Mouse (Mus musculus) ZHBTc4 (cell line): ENCODE data around the gene Hoga1.
"Not testable (repeated sequence)": the region's sequence is repeated elsewhere in the genome, so short reads cannot be mapped to it uniquely, and the experiment has no call there.

Source experiments
- DNase-seq: peaks from one replicate; pipeline ENCODE4 v3.0.0-alpha.2; 2011; ENCODE audit warnings: low read depth, low spot score

Hoga1 gene

DNA sequence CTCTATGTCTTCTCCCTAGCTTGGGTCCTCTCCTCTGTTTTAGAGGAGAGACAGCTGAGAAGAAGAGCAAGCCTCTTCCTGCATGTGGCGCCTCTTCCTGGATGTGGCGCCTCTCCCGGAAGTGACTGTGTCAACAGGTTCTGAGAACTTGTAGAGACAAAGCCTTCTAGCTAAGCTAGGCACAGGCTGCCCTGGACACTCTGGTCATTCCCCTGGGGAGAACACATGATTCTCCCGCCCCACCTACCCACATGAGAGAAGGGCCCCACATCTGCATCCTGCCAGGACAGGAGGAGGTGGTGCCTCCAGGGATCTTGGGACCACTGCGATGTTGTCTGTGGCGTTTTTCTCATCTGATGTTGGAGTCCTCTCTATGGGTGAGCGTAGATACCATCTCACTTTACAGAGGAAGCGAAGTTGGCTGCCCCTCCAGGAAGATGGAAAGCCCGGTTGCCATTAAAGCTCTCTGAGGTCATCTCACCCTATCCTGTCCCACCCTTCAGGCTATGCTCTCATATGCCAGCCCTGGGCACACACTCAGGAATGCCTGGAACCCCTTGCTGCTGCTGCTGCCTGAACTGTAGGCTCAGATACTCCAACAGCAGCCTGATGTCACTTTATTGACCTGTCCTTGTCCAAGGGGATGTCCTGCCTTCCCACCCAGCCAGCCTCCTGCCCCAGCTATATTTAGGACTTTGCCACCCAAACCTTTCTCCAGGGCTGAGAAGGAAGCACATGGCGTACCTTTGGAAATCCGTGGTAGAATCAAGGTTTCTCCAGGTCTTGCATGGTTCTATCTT is 23.2 kb downstream of the Hoga1 start:
- DNase-seq = peak; percentile 25

DNA sequence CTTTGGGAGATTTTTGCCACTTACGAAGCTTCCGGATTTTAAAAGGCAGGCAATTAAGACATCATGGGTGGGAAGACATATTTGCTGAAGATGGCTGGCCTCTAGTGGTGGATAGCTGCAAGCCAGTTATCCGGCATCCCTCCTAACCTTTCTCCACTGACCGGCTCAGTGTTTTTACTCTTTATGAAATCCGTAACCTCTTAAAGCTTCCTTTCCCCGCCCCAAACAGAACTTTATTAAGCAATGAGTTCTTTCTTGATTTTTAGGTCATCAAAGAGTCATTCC is 23.8 kb downstream of the Hoga1 start:
- DNase-seq = no peak

DNA sequence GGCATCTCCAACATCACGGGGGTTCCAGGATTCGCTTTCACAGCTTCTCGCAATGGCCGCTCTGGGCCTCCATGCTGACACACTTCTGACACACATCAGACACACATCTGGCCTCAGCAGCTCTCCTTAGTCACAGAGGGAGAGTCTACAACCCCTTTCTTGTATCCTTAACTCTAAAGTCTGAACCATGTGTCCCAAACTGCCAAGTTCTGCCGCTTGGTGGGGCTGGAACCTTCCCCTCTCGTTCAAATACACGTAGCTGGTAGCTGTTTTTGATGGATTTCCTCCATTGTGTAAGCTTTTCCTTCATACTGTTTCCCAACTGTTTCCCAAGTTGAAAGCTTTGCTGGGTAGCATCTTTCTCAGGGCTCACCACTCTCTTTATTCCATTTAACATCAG is 25.8 kb downstream of the Hoga1 start:
- DNase-seq = peak; percentile 59

DNA sequence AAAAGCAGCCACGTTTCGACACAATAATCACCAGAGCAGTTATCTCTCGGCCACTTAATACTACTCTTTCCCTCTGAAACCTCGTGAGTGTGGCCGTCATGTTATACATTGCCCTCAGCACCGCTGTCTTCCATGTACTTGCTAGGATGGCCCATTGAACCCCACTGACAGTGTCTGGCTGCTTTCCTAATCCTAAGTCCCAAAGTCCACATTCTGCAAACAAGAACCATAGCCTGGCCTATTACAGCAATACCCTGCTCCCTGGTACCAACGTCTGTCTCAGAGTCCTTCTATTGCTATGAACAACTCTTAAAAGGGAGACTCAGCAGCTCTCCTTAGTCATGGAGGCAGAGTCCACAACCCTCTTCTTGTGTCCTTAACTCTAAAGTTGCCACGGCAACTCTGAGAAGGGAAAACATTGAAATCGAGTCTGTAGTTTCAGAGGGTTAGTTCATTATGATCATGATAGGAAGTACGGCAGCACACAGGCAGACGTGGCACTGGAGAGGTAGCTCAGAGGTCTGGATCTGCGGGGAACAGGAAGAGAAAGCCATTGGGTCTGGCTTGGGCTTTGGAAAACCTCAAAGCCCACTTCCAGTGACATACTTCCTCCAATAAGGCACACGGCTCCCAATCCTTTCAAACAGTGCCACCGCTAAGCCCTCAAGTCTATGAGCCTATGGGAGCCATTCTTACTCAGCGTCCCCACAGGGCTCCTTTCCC is 26.6 kb downstream of the Hoga1 start:
- no peak for DNase-seq

DNA sequence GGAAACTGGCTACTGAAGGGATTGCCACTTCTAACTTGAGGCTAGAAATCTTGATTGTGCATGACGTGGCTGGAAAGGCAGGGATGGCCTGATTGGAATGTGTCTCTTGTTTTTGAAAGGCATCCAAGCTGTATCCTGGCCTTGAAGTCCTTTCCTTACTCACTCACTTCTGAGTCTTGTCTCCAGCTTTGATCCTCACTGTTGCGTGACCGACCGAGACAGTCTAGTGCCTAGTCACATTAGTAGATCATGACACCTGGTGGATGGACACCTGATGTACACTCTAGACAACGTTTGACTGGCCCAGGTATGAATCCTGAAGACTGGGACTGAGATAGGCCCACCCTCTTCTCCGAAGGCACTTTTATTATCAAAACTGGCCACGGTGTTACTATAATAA is 27.4 kb downstream of the Hoga1 start:
- DNase-seq = peak; percentile 48

DNA sequence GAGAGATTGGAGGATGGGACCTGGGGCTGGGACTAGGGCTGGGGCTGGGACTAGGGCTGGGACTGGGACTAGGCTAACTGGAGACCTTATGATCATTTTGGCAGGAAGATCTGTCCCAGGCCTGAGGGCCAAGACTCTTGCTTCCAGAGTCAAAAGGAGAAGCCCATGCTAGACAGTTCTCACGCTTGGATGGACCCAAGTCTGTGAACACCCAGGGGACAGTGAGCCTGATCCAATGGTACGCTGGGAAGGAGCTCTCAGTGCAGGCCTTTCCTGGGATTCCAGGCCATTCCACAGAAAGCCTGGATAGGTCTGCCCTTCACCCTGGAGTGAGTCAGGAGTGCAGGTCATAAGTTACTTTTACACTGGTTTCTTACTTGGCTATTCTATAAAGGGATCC is 29.6 kb downstream of the Hoga1 start:
- DNase-seq = no peak

DNA sequence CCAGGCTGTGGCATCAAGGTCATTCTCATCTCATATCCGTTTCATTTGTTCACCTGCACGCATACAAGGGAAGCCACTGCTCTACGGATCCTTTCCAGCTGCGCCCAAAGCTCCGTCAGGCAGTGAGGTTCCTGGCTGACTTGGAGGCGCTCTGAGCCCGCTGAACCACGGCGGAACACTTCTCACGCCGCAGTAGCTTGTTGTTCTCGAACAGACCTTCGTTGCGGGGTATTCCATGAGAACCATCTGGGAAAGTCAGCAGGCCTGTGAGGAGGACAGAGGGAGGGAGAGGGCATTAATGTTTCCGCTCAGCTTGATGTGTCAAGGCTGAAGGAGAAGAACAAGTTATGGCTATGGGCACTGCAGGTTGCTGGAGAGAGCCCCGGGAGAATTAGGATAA is 30.6 kb downstream of the Hoga1 start:
- DNase-seq = peak; percentile 29

DNA sequence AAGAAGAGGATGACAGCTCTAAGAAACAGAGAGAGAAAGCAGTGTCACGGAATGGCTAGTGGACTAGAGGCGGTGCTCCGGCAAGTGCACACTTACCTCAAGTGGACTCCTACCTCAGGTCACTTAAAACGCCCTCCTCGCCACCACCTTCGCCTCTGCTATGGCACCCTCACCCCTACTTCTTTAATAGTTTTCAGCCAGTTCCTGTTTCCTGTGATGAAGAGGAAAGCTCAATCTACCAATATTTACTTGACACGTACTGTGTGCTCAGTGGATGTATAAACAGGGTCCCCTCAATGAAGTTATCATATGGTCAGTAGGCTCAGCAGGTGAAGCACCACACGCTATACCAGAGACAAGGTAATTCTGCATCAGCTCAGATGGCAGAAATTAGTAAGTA is 33.2 kb downstream of the Hoga1 start:
- DNase-seq = no peak

DNA sequence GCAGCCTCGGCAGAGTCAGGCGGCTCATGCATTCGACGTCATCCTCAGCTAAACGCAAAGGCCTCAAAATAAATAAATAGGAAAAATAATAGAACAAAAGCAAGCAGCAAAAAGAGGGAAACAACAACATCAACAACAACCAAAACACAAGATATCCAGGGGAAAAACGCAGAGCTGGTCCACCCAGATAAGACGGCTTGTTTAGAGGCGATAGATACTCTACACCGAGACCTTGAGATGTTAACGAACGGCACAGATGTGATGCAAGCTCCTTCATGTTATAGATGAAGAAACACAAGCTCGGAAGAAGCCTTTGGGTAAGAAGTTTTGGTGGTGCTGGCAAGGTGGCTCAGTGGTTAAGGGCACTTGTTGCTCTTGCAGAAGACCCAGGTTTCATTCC is 33.6 kb downstream of the Hoga1 start:
- DNase-seq = no peak

DNA sequence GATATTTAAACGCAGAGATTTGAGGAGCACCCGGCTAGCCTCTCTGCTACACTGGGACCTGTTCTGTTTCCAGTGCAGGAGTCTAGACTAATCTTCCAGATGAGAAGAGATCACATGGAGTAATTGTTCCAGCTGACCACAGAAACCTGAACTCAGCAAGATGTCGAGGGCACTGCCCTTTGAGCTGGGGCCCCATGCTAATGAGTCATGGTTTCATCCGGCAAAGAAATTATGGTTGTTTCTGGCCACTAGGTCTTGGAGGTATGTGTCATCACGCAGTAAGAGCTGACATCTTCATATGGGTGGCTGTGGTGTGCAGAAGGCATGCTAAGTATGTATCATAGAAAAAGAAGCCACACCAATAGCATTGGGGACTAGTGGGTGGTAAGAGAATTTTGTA is 34.5 kb downstream of the Hoga1 start:
- no peak for DNase-seq

DNA sequence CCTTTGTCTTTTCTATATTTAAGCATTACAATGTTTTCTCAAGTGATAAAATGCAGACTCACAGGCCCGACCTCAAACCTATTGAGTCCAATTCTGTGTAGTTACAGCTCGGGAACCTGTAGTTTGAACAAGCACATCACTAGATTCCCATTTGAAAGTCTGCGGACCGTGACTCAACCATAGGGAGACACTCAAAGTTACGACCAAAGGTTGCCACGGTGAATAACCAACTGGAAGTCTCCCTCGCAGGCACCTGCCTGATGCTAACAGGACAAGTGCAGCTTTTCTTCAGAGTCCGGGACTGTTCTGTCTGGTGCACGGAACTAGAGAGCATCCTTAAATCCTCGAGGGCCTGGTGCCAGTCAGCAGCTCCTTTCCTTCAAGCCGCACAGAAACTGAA is 35.1 kb downstream of the Hoga1 start:
- DNase-seq = no peak

DNA sequence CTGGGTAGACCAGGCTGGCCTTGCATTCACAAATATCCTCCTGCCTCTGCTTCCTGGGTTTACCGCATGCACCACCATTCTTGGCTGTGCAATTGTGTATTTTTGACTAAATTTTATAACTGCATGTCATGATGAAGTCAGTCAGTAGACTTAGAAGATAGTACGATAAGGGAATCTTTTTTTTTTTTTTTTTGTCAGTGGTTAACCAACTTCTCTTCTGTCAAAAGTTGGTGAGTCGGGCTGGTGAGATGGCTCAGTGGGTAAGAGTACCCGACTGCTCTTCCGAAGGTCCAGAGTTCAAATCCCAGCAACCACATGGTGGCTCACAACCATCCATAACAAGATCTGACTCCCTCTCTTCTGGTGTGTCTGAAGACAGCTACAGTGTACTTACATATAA is 36.2 kb downstream of the Hoga1 start:
- DNase-seq = not testable (repeated sequence)

DNA sequence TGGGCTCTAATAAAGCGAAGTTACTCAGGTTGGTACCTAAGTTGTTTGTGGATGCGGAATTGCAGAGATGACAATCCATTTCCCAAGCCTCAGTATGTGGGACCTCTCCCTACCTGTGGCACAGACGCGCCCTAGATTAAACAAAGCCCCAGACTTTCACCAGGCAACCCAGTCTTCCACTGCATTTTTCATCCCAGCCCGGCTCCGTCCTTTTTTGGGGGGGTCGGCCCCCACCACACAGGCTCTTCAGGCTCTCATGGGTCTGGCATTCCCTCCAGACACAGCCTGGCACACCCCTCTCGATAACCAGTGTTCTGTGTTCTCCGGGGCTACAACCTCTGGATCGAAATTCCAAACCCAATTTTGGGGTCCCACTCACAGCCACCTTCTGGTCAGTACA is 40.3 kb downstream of the Hoga1 start:
- DNase-seq = no peak

DNA sequence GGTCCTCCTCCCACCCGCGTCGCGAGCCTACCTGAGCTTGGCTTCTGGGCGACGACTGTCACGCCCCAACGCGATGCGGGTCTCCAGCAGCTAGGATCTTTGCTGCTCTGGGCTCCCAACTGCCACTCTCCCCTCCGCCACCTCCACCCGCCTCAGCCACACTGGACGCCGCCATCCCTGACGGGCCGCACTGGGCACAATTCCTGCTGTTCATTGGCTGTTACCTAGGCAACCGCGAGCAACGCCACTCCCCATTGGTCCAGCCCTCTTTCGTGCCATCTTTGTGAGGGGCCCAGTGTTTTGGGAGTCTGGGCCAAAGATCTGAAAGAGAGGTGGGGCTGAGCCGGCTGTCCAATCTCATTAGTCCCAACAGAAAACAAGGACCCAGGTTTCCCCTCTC is 40.8 kb downstream of the Hoga1 start, which contains the start of gene Morn4:
Morn4 (minus strand) TSS at position 192 of the 400 bp plus-strand sequence.
- peak; percentile 96 for DNase-seq

DNA sequence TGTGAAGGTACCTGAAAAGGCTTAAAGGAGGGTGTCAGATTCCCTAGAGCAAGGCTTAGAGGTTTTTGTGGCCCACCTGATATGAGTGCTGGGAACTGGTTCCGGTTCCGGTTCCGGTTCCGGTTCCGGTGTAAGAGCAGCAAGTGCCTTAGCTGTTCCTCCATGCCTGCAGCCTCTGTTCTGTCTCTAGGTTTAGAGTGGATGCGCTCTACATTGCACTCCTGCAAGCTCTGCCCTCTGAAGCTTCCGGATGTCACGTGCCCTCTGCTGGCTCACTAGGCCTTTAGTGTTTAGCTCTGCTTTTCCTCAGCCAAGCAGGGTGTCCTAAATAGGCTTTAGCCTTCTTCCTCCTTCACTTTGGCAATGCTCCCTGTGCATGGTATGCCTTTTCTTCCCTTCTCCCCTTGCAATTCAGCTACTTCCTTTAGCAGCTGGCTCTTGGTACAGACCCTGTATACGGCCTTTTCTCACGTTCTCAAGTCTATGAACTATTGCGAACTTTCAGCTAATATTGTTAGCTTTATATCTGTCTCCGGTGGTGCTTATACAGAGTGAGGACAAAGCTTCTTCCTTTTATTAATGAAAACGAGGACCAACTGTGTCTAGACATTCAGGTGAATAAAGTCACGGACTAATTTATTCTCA is 43.8 kb downstream of the Hoga1 start:
- peak; percentile 82 for DNase-seq

DNA sequence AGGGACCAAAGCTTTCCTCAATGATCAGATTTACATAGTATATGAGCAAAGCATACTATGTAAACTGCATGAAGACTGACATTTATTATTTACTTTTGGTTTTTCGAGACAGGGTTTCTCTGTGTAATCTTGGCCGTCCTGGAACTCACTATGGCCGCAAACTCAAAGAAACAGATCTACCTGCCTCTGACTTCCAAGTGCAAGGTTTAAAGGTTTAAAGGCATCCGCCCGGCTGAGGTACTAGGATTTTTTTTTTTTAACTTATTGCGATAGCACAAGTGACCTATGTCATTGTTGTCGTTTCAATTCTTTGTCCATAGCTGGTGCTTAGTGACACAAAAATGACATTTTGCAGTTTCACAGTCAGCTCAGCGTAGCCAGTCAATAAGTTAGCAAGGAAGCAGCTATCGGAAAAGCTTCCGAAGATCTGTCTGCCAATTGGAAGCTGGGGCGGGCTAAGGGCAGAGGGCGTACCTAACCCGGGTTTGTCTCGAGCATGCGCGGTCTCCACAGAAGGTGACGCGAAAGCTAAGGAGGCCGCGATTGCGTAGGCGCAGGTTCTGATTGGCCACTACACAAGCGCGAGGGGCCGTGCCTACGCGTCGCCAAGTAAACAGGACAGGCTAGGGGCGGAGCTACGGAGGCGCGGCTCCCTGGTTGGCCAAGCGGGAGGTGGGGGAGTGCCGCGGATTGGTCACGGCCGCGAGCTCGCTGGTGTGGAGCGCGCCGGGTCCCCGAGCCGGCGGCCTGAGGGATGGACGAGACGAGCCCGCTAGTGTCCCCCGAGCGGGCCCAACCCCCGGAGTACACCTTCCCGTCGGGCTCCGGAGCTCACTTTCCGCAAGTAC is 44.6 kb downstream of the Hoga1 start, which contains the start of gene Pi4k2a:
Pi4k2a (plus strand) TSS at position 723 of the 848 bp plus-strand sequence.
- DNase-seq = peak; percentile 100

DNA sequence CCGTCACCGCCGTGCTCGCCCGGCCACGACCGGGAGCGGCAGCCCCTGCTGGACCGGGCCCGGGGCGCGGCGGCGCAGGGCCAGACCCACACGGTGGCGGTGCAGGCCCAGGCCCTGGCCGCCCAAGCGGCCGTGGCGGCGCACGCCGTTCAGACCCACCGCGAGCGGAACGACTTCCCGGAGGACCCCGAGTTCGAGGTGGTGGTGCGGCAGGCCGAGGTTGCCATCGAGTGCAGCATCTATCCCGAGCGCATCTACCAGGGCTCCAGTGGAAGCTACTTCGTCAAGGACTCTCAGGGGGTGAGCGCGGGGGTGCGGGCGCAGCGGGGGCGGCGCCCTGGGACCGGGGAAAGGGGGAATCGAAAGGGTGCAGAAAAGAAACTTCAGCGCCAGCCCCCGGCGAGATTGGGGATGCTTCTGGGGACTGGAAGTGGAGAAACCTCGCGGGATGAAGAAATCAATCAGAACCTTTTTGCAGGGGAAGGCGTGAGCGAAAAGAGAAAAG is 45.3 kb downstream of the Hoga1 start:
- DNase-seq = peak; percentile 58

DNA sequence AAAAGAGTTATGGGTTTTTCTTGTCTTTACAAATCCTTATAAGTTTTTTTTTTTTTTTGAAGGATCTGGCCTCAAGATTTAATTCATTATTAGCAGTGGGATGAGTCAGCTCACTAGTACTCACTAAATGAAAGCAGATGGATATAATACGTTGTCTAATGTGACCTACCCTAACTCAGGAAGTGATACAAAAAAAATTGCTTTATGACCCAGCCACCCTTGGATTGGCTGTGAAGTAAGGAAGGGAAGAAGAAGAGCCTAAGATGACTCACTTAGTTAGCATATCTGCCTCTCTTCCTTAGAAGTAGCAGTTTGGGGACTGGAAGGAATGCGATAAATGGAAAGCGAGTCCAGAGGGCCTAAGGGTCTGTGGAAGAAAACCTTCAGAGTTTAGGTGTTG is 54.0 kb downstream of the Hoga1 start:
- no peak for DNase-seq

DNA sequence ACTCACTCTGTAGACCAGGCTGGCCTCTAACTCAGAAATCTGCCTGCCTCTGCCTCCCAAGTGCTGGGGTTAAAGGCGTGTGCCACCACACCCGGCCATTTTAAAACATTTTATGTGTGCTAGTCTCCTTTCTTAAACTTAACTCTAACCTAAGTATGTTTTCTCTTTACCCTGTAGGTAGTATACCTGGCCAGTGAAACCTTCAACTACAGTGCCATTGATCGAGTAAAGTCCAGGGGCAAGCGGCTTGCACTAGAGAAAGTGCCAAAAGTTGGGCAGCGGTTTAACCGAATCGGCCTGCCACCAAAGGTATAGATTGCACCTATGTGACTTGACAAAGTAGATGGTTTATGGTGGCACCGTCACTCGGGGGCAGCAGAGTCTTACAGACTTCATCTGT is 59.3 kb downstream of the Hoga1 start:
- no peak for DNase-seq

DNA sequence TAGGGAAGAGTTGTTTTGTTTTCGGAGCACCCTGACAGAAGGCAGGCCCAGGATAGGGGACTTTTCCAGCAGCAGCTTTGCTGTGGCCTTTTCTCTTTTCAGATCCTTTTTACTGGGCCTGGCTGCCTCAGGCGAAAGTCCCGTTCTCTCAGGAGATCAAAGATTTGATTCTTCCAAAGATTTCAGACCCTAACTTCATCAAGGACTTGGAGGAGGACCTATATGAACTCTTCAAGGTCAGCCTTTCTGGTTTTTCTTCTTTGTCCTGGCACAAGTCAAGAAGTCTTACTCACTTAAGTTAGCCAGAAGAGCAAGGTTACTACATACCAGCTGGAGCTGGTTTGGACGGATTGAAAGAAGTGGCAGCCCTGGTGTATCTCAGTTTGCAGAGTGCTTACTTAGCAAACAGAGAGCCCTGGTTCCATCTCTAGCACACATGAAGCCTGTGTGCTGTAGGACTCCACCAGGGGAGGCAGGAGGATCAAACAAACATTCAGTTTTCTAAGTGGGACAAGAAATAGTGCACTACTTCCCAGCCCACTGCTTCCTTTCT is 70.4 kb downstream of the Hoga1 start:
- DNase-seq = peak; percentile 56

DNA sequence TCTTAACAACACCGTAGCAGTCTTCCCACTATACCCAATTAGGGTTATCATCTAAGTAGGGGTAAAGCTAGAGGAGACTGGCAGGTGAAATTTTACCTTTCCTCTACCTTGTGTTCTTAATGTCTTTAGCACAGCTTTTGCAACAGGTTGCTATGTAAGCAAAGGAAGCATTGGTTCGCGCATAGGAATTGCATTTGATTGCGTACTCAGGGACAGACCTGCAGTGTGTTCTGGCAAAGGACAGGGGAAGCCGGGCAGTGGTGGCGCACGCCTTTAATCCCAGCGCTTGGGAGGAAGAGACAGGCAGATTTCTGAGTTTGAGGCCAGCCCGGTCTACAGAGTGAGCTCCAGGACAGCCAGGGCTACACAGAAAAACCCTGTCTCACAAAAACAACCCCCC is 72.7 kb downstream of the Hoga1 start:
- DNase-seq = no peak
